Mouse (Mus musculus) stomach, embryonic 16.5 days (tissue): ENCODE results near the gene Sec61a2. TPM values are rescaled to one million over a fixed set of nuclear protein-coding genes. Genes with fewer than 3 reads are reported as not detected.

Source experiments
- ATAC-seq: fragments of 200-750 bp; cut with Nextera tagmentation; 2 replicates; pipeline ENCODE4 v1.8.0; 2017; ENCODE audit warnings: moderate number of reproducible peaks, moderate TSS enrichment; ENCODE audit not compliant: insufficient read depth, low FRiP score
- H3K27ac ChIP-seq: fragments of 300-500 bp; sonication (generic); 2 replicates; pipeline ENCODE4 v1.5.1; 2014; ENCODE audit warnings: low read length
- H3K27me3 ChIP-seq: fragments of 300-500 bp; sonication (generic); 2 replicates; pipeline ENCODE4 v1.6.1; 2014; ENCODE audit warnings: low read length, control low read depth, mixed read lengths; ENCODE audit not compliant: control insufficient read depth, insufficient read depth
- H3K36me3 ChIP-seq: fragments of 300-500 bp; sonication (generic); 2 replicates; pipeline ENCODE4 v1.6.1; 2014; ENCODE audit warnings: low read length; ENCODE audit not compliant: control insufficient read depth, insufficient read depth
- H3K4me1 ChIP-seq: fragments of 300-500 bp; sonication (generic); 2 replicates; pipeline ENCODE4 v1.6.1; 2014; ENCODE audit warnings: low read length, control low read depth, mixed read lengths; ENCODE audit not compliant: control insufficient read depth, insufficient read depth
- H3K4me2 ChIP-seq: fragments of 300-500 bp; sonication (generic); 2 replicates; pipeline ENCODE4 v1.6.1; 2014; ENCODE audit warnings: low read depth, low read length, mixed read lengths
- H3K4me3 ChIP-seq: fragments of 300-500 bp; sonication (generic); replicated peaks from 2 replicates; pipeline ENCODE4 v1.5.1; 2014; ENCODE audit warnings: mild to moderate bottlenecking, low read length
- H3K9ac ChIP-seq: fragments of 300-500 bp; sonication (generic); 2 replicates; pipeline ENCODE4 v1.6.1; 2014; ENCODE audit warnings: low read length
- H3K9me3 ChIP-seq: fragments of 300-500 bp; sonication (generic); replicated peaks from 2 replicates; pipeline ENCODE4 v1.6.1; 2016; ENCODE audit warnings: low read length, control low read depth; ENCODE audit not compliant: control insufficient read depth
- WGBS: fragments of 180-500 bp; shearing (Covaris S2); extraction: QIAGEN DNeasy Blood & Tissue Kit; methylation state at CpG from one replicate; pipeline ENCODE4 v1.1.7; 2014; 5-methylcytosine and 5-hydroxymethylcytosine counted together
- polyA plus RNA-seq: library from polyadenylated mRNA; unstranded; fragments of >200 nt; fragmentation: Nextera tagmentation; extraction: Ambion mirVana; gene quantifications from 2 replicates; pipeline ENCODE4 v1.2.1, GENCODE M21; 2015

Gene Sec61a2
- polyA plus RNA-seq, 1 experiment from 2014 or later: 70.4 TPM

DNA sequence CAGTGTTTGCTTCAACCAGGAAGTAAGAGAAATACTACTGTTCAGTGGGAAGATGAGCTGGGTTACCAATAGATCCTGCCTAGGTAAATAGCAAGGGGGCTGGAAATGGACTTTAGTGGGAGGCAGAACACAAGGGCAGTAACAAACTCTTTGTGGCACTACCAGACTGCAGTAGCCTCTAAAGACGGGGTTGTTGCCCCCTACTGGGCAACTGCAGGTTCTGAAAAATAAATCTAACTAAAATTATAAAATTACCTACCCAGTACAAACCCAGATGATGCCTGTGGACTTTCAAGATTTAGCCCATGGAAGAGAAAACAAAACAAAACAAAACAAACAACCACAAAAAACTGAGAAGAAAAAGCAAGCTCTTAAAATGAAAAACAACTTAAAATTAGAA is 71.0 kb downstream of the Sec61a2 start:
- WGBS: 13% methylated on average over 1 of the region's 1 CpGs
- Histone ChIP-seq H3K9ac (no peak overlapping the region), H3K9me3 (no peaks in the 10 kb centered on the region), H3K4me2 (no peak overlapping the region), H3K4me3 (no peak overlapping the region), H3K27ac (no peak overlapping the region), H3K27me3 (no peaks in the 10 kb centered on the region), H3K4me1 (no peaks in the 10 kb centered on the region), H3K36me3 (peaks cover 17% of the 10 kb centered on the region; the same call in 1 of the 2 replicates)
- no peak for ATAC-seq

DNA sequence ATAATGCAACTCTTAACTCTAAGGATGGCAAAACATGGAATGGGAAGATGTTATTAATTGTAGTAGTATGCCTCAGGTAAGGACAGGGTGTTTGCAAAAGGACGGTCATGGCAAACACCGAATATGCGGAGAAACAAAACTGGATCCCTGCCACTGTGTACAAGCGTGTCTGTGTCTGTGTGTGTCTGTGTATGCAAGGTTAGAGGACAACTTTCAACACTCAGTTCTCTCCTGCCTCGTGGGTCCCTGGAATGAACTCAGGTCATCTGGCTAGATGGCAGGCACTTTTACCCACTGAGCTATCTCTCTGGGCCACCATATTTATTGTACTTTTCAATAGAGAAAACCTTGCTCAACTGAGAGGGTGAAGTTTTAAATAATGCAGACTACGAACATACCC is 72.8 kb downstream of the Sec61a2 start:
- Histone ChIP-seq H3K27me3 (no peaks in the 10 kb centered on the region), H3K9ac (no peak overlapping the region), H3K4me2 (no peak overlapping the region), H3K27ac (no peak overlapping the region), H3K9me3 (no peaks in the 10 kb centered on the region), H3K4me1 (no peaks in the 10 kb centered on the region), H3K4me3 (no peak overlapping the region), H3K36me3 (peaks cover 20% of the 10 kb centered on the region; the same call in 1 of the 2 replicates)
- no peak for ATAC-seq
- WGBS: 91% methylated on average over 6 of the region's 6 CpGs

DNA sequence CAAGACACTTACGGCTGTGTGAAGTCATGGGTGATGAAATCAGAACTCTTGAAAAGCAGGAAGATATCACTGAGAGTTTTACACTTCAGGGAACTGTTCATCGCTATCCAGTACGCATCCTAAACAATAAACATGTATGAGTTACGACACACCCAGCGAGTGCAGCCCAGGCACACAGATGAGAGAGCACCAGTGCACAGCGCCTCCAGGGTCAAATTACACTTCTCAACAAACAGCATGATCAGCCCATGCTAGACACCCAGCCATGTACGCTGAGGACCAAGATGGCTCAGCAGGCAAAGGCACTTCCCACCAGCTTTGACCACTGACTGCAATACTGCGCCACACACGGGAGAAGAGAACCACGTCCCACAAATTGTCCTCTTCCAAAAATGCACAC is 74.0 kb downstream of the Sec61a2 start:
- WGBS: 89% methylated on average over 10 of the region's 10 CpGs
- Histone ChIP-seq H3K4me3 (no peak overlapping the region), H3K27me3 (no peaks in the 10 kb centered on the region), H3K36me3 (peaks cover 17% of the 10 kb centered on the region; the same call in 1 of the 2 replicates), H3K9ac (no peak overlapping the region), H3K4me2 (no peak overlapping the region), H3K27ac (no peak overlapping the region), H3K9me3 (no peaks in the 10 kb centered on the region), H3K4me1 (no peaks in the 10 kb centered on the region)
- ATAC-seq: no peak

Other genes starting within 250 kb of the Sec61a2 start
- 10.4 and 11.3 TPM in 2 replicates for gene Camk1d, start 180.9 kb downstream of the Sec61a2 start, polyA plus RNA-seq
- 66.0 and 69.7 TPM in 2 replicates for gene Nudt5, start 50.4 kb downstream of the Sec61a2 start, polyA plus RNA-seq
- 276 and 278 TPM in 2 replicates for gene Cdc123, start 50.3 kb downstream of the Sec61a2 start, polyA plus RNA-seq
- 1.1 and 1.5 TPM in 2 replicates for gene Gm13199, start 32.5 kb downstream of the Sec61a2 start, polyA plus RNA-seq
- gene Dhtkd1, start 47.4 kb upstream of the Sec61a2 start, polyA plus RNA-seq: 2.4 and 3.4 TPM in 2 replicates
- 10.4 and 11.3 TPM in 2 replicates for gene Upf2, start 56.0 kb upstream of the Sec61a2 start, polyA plus RNA-seq
- gene Proser2, start 234.8 kb upstream of the Sec61a2 start, polyA plus RNA-seq: 29.0 and 34.5 TPM in 2 replicates